Mouse (Mus musculus) cortical plate, adult 2 months (tissue): ENCODE results near the gene Jarid2. TPM values are rescaled to one million over a fixed set of nuclear protein-coding genes. Genes with fewer than 3 reads are reported as not detected.

Experiments used
- H3K27ac ChIP-seq: fragments of 200-500 bp; 2 replicates; pipeline ENCODE4 v1.5.1; 2012; ENCODE audit warnings: low read length, control low read depth, inconsistent platforms; ENCODE audit not compliant: insufficient read depth
- H3K4me1 ChIP-seq: fragments of 200-500 bp; 2 replicates; pipeline ENCODE4 v1.6.1; 2011; ENCODE audit warnings: low read length; ENCODE audit not compliant: control insufficient read depth, insufficient read depth
- H3K4me3 ChIP-seq: fragments of 200-500 bp; 2 replicates; pipeline ENCODE4 v1.5.1; 2011; ENCODE audit warnings: mild to moderate bottlenecking, low read length, control low read depth; ENCODE audit not compliant: insufficient read depth
- CTCF ChIP-seq: fragments of 200-500 bp; IDR thresholded peaks from 2 replicates; pipeline ENCODE4 v1.5.1; 2011; ENCODE audit warnings: mild to moderate bottlenecking, control low read depth, low read length; ENCODE audit not compliant: insufficient read depth; ENCODE audit errors: extremely low read depth
- POLR2A ChIP-seq: fragments of 200-500 bp; IDR thresholded peaks from 2 replicates; pipeline ENCODE4 v1.6.1; 2011; ENCODE audit warnings: mild to moderate bottlenecking, low read length, control low read depth; ENCODE audit not compliant: insufficient read depth; ENCODE audit errors: extremely low read depth
- polyA plus RNA-seq: library from polyadenylated mRNA; depleted of rRNA; stranded (reverse); fragments of >200 nt; gene quantifications from 2 replicates; pipeline ENCODE4 v1.2.3, GENCODE M21; 2012

Gene Jarid2
- polyA plus RNA-seq, 1 experiment, result 18.2 TPM

DNA sequence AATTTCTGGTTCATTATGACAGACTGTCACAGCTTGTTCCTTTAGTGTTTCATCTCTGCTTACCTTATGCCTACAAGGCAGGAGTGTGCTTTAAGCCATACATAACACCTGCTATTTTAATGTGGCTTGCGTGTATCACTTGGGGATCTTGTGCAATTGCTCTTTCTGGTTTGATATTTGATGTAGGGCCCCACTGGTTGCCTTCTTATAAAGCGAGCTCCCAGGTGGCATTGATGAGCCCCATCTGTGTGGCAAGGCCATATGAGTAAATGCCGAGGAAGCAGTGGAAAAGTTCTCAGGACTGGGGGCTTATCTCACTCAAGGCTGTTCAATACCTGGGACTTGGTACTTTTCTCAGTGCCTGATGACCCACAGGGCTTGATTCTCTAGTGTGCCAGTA is 43.5 kb downstream of the Jarid2 start:
- Histone ChIP-seq H3K4me1 (peaks cover 6% of the 10 kb centered on the region), H3K27ac (no peak overlapping the region), H3K4me3 (no peak overlapping the region)
- TF ChIP-seq CTCF, result no peak

DNA sequence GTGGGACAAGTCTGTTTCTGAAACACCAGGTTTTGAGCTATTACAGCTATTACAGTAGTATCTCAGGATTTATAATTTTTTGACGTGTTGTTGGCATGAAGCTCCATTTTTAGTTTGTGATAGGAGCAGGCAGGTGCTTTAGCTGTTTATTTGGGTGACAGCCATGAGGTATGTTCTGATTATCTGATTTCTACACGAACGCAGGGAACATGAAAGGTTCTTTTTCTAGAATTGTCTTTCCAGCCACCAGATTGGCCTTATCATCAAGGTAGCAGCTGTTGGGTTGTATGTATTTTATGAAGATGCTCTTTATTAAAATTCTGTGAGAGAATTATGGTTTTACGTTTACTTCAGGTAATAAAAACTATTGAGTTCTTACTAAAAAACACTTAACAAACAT is 45.1 kb downstream of the Jarid2 start:
- TF ChIP-seq CTCF (no peak), POLR2A (no peak)
- Histone ChIP-seq H3K4me1 (peaks cover 6% of the 10 kb centered on the region), H3K4me3 (no peak overlapping the region), H3K27ac (no peak overlapping the region)

DNA sequence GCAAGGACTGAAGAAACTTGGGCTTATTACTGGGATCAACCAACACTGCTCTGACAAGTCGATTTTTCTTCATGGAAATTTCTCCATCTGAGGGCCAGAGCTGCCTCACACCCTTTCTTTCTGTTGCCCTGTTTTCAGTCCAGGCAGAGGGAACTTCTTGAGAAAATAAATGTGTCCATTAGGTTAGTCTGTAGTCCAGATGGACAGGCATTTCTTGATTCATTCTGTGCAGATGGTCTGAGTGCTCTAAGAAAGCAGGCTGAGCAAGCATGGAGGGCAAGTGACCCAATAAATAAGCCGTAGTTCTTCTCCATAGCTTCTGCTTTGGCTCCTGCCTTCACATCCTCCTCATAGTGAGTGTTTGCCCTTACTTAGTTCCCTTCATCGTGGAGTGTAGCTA is 46.1 kb downstream of the Jarid2 start:
- Histone ChIP-seq H3K27ac (no peak overlapping the region), H3K4me3 (no peak overlapping the region), H3K4me1 (peaks cover 6% of the 10 kb centered on the region)
- no peak for TF ChIP-seq CTCF
- no peak for TF ChIP-seq POLR2A

GRCm38 (mm10) chr13:44780506-44780905 is 51.2 kb downstream of the Jarid2 start:
- no peak overlapping the region for H3K27ac ChIP-seq
- H3K4me1 ChIP-seq, result peaks cover 2% of the 10 kb centered on the region
- H3K4me3 ChIP-seq, result no peak overlapping the region
- TF ChIP-seq CTCF (no peak), POLR2A (no peak)

DNA sequence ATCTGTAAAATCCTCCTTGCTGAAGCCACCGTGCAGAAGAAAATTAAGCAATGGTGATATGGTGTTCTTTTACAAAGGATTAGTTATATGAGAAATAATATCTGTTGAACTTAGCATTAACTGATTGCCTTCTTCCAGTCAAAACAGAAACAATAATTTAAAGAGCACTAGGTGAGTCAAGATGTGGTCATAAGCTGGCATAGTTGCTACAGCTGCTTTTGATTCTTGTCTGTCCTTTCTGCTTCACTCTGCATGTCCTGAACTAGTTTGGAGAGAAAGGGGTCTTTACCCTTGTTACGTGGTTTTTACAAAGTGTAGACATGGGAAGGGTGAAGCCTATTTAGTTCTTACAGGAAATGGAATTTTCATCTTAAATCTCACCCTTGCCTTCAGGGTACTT is 51.9 kb downstream of the Jarid2 start:
- no peak for TF ChIP-seq POLR2A
- no peak overlapping the region for H3K4me3 ChIP-seq
- peaks cover 1% of the 10 kb centered on the region; the same call in 1 of the 2 replicates for H3K4me1 ChIP-seq
- no peak overlapping the region for H3K27ac ChIP-seq

DNA sequence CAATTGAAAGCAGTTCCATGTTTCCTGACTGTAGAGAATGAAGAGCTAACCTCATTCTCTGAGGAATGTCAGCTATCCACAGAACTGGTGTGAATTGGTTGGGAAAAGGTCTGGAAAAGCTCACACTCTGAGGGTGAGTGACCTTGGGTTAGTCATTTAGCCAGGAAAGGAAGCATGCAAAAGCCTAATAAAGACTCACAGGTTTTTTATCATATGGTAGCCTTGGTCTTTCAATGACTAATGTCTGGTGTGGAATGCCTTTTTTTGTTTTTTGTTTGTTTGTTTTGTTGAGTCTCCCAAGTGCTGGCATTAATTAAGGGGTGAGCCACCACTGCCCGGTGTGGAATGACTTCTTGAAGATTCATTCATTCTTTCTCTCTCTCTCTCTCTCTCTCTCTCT is 55.3 kb downstream of the Jarid2 start:
- Histone ChIP-seq H3K4me3 (no peak overlapping the region), H3K27ac (no peak overlapping the region), H3K4me1 (peaks cover 3% of the 10 kb centered on the region; the same call in 1 of the 2 replicates)
- TF ChIP-seq POLR2A (no peak), CTCF (no peak)

DNA sequence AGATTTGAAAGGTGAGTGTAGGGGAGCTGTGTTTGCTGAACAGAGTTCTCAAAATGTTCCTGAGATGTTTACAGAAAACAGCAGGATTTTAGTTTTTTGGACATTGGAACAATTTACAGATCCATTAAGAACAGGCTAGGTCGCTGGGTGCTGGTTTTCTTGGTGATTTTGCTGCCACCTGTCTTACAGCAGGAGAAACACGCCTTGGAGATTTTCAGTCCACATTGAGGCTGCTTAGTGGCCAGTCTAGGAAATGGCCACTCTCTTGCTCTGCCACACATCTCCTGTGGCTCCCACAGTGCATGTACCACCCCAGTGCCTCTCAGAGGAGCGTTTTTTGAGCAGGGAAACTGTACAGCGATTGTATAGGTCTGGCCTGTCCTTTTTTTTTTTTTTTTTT is 57.0 kb downstream of the Jarid2 start:
- TF ChIP-seq CTCF (peak; percentile 72), POLR2A (no peak)
- H3K4me3 ChIP-seq, result no peak overlapping the region
- H3K4me1 ChIP-seq, result peaks cover 3% of the 10 kb centered on the region; the same call in 1 of the 2 replicates
- no peak overlapping the region for H3K27ac ChIP-seq

DNA sequence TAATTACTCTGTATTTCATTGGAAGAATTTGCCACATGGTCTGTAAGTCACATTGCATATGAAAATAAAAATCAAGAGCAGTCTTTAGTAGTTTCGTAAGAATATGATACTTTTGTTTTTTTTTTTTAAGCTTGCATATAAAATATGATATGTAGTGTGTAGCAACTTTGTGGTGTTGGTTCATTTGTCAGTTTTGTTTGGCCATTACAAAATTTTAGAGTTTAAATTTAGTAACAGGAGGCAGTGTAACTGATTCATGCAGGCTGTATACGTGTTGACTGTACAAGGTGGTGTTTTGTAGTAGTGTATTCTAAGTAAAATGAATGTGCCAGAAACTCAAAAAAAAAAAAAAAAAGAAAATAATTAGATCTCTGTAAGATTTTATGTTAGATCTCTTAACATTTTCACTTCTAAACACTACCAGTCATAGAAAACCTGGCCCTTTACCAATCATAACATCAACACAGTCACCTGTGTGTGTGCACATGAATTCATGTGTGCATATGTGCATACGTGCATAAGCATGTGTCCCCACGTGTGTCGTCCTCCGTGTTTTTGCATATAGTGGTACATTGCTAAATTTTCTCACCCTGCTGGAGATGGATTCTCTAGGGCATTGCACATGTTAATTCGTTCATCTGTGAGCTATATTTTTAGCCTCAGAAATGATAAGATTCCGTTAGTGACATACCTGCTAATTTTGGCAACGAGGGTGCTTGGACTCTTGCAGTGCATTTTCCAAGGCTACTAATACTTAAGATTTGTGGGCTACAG is 59.3 kb downstream of the Jarid2 start:
- H3K4me3 ChIP-seq, result no peak overlapping the region
- no peak overlapping the region for H3K27ac ChIP-seq
- peaks cover 3% of the 10 kb centered on the region; the same call in 1 of the 2 replicates for H3K4me1 ChIP-seq
- TF ChIP-seq CTCF, result no peak
- TF ChIP-seq POLR2A, result no peak

- no peak for TF ChIP-seq CTCF
- no peak for TF ChIP-seq POLR2A
Observed at GRCm38 (mm10) chr13:44789982-44790381, 60.7 kb downstream of the Jarid2 start.

GRCm38 (mm10) chr13:44792361-44792892 is 63.2 kb downstream of the Jarid2 start:
- TF ChIP-seq POLR2A, result no peak
- TF ChIP-seq CTCF, result no peak
- Histone ChIP-seq H3K4me1 (peaks cover 3% of the 10 kb centered on the region; the same call in 1 of the 2 replicates), H3K4me3 (no peak overlapping the region), H3K27ac (no peak overlapping the region)

More at GRCm38 (mm10) chr13:44789982-44790381, 60.7 kb downstream of the Jarid2 start:
- no peak overlapping the region for H3K27ac ChIP-seq
- peaks cover 3% of the 10 kb centered on the region; the same call in 1 of the 2 replicates for H3K4me1 ChIP-seq
- no peak overlapping the region for H3K4me3 ChIP-seq
